Mouse (Mus musculus) lung, embryonic 16.5 days (tissue): ENCODE results near the gene Igfbp2. TPM values are rescaled to one million over a fixed set of nuclear protein-coding genes. Genes with fewer than 3 reads are reported as not detected.

ENCODE experiments used
- ATAC-seq: fragments of 200-750 bp; cut with Nextera tagmentation; 2 replicates; pipeline ENCODE4 v1.8.0; 2017; ENCODE audit warnings: low read depth, mild to moderate bottlenecking, moderate library complexity
- H3K27ac ChIP-seq: fragments of 300-500 bp; sonication (generic); 2 replicates; pipeline ENCODE4 v1.5.1; 2014; ENCODE audit warnings: mild to moderate bottlenecking, control low read depth, low read length
- H3K27me3 ChIP-seq: fragments of 300-500 bp; sonication (generic); 2 replicates; pipeline ENCODE4 v1.6.1; 2014; ENCODE audit warnings: low read depth, low read length, mixed read lengths; ENCODE audit not compliant: control insufficient read depth, insufficient read depth
- H3K36me3 ChIP-seq: fragments of 300-500 bp; sonication (generic); 2 replicates; pipeline ENCODE4 v1.6.1; 2014; ENCODE audit warnings: low read length; ENCODE audit not compliant: control insufficient read depth, insufficient read depth
- H3K4me1 ChIP-seq: fragments of 300-500 bp; sonication (generic); replicated peaks from 2 replicates; pipeline ENCODE4 v1.6.1; 2014; ENCODE audit warnings: low read length, mixed read lengths; ENCODE audit not compliant: control insufficient read depth, insufficient read depth
- H3K4me2 ChIP-seq: fragments of 300-500 bp; sonication (generic); 2 replicates; pipeline ENCODE4 v1.6.1; 2014; ENCODE audit warnings: low read depth, low read length, control low read depth
- H3K4me3 ChIP-seq: fragments of 300-500 bp; sonication (generic); 2 replicates; pipeline ENCODE4 v1.5.1; 2014; ENCODE audit warnings: mild to moderate bottlenecking, low read length, control low read depth
- H3K9ac ChIP-seq: fragments of 300-500 bp; sonication (generic); 2 replicates; pipeline ENCODE4 v1.6.1; 2014; ENCODE audit warnings: low read length, control low read depth
- H3K9me3 ChIP-seq: fragments of 300-500 bp; sonication (generic); 2 replicates; pipeline ENCODE4 v1.6.1; 2016; ENCODE audit warnings: low read length; ENCODE audit not compliant: control insufficient read depth
- WGBS: fragments of 180-500 bp; shearing (Covaris S2); extraction: QIAGEN DNeasy Blood & Tissue Kit; methylation state at CpG from one replicate; pipeline ENCODE4 v1.1.7; 2014; 5-methylcytosine and 5-hydroxymethylcytosine counted together
- polyA plus RNA-seq: library from polyadenylated mRNA; unstranded; fragments of >200 nt; fragmentation: Nextera tagmentation; extraction: Ambion mirVana; gene quantifications from 2 replicates; pipeline ENCODE4 v1.2.1, GENCODE M21; 2015

Igfbp2 gene
- polyA plus RNA-seq, 1 experiment from 2014 or later, result 233 TPM

DNA sequence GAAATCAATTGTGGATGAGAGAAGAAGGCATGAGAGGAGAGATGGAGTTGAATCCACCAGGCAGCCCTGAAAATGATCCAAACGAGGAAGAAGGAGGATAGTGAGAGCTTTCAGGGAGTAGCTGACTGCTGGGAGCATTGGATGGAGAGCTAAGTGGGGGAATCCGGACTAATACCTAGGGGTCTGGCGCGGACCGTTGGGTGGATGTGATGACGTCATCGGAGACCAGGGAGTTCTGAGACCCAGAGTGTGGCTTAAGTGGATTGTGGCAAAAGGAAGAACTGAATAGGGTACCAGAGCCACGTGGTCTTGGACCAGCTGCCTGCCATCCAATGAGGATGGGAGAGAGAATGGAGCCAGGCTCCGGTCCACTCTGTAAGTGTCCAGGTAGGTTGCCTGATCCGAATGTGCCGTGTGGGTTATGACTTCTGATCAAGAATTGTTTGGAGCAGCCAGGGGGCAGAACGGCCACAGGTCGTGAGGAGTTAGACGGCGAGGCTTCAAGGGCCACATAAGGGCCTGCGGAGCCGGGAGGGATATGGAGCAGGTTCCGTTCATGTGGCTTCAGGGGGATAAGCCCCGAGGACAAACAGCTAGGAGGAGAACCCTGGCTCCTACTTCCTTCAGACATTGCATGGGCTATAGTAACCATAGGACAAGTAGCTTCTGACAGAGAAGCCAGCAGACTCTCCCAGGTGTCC, 32.1 kb downstream of the Igfbp2 start:
- H3K4me3 ChIP-seq, result no peak overlapping the region
- H3K4me1 ChIP-seq, result no peaks in the 10 kb centered on the region
- 64% methylated on average over 19 of the region's 19 CpGs for WGBS
- no peaks in the 10 kb centered on the region for H3K9me3 ChIP-seq
- ATAC-seq, result no peak; the same call in 1 of the 2 replicates
- H3K27me3 ChIP-seq, result no peaks in the 10 kb centered on the region
- H3K4me2 ChIP-seq, result no peak overlapping the region
- no peak overlapping the region for H3K9ac ChIP-seq
- H3K27ac ChIP-seq, result no peak overlapping the region
- peaks cover 11% of the 10 kb centered on the region; the same call in 1 of the 2 replicates for H3K36me3 ChIP-seq

DNA sequence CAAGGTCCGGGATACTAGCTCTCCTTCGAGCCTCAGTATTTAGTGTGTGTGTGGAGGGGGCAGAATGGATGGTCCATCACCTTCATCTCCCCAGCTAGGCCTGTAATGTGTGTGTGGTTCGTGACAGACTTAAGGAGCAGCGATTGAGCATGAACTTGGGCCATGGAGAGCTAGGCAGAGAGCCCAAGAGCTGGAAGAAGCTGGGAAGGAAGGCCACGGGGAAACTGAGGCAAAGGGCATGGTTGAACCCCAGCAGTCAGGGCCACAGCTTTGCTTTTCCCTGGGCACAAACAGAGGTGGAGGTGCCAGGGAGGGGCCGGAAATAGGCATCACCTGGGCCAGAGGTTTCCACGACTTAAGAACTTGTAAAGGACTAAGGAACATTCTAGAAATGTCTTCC, 32.8 kb downstream of the Igfbp2 start:
- Histone ChIP-seq H3K9ac (no peak overlapping the region), H3K4me2 (no peak overlapping the region), H3K4me1 (no peaks in the 10 kb centered on the region; the same call in 1 of the 2 replicates), H3K9me3 (no peaks in the 10 kb centered on the region), H3K4me3 (no peak overlapping the region), H3K36me3 (peaks cover 11% of the 10 kb centered on the region; the same call in 1 of the 2 replicates), H3K27me3 (no peaks in the 10 kb centered on the region), H3K27ac (no peak overlapping the region)
- WGBS, result 69% methylated on average over 7 of the region's 7 CpGs
- no peak for ATAC-seq

DNA sequence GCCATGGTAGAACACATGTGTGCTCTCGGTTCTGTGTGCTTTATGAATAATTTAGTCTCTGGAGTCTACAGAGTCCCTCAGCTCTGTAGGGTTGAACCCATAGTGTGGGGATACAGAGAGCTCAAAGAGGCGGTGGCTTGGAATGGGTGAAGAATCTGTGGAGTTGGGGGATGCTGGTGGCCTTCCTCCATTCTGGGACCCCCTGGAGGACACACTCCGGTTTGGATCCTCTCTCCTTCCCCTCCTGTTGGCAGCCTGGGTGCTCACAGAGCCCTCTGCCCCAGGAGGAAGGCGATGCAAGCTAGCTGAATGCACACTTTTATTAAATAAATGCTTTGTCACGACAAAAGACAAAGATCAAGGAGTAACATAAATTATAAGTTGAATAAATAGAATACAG, 33.3 kb downstream of the Igfbp2 start:
- no peak for ATAC-seq
- Histone ChIP-seq H3K4me1 (no peaks in the 10 kb centered on the region; the same call in 1 of the 2 replicates), H3K27ac (no peak overlapping the region), H3K36me3 (peaks cover 11% of the 10 kb centered on the region), H3K4me2 (no peak overlapping the region), H3K4me3 (no peak overlapping the region), H3K9ac (no peak overlapping the region), H3K9me3 (no peaks in the 10 kb centered on the region), H3K27me3 (no peaks in the 10 kb centered on the region)
- WGBS, result 56% methylated on average over 5 of the region's 5 CpGs

DNA sequence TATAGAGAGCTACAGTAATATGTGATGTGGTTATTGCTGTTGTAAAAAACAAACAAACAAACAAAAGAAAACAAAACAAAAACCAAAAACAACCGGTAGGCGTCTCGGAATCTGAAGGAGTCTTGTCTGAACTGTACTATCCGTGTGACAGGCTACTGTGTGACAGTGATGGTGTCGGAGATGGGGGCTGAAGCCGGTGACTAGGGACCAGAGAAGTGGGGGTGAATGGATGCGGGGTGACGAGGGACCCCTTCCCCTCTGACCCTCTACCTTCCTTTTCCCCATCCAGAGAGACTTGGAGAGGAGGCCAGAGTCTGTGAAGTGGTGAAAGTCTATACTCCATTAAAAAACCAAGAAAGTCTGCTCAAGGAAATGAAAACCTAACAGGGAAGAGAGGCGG, 34.0 kb downstream of the Igfbp2 start:
- Histone ChIP-seq H3K4me1 (no peaks in the 10 kb centered on the region; the same call in 1 of the 2 replicates), H3K9ac (no peak overlapping the region), H3K4me3 (no peak overlapping the region), H3K27me3 (no peaks in the 10 kb centered on the region), H3K4me2 (no peak overlapping the region), H3K9me3 (no peaks in the 10 kb centered on the region), H3K27ac (no peak overlapping the region), H3K36me3 (peaks cover 16% of the 10 kb centered on the region)
- 79% methylated on average over 9 of the region's 9 CpGs for WGBS
- no peak for ATAC-seq

DNA sequence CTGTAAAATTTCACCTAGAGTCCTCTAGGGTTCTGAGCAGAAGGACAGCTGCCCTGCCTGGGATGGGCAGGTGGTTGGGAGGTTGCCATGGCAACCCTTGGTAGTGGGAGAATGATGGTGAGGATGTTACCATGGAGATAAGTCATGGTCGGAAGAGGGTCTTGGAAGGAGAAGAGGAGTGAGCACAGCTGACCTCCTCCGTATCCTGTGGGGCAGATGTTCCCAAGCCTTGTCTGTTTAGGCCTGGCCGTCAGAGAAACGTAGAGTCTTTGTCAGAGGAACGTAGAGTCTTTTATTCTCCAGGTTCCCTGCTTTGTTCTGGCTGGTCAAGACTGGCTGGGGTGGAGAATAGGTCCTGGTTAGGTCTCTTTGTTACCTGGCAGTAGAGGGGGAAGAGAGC, 34.6 kb downstream of the Igfbp2 start:
- Histone ChIP-seq H3K9ac (no peak overlapping the region), H3K36me3 (peaks cover 18% of the 10 kb centered on the region), H3K4me1 (no peaks in the 10 kb centered on the region; the same call in 1 of the 2 replicates), H3K4me2 (no peak overlapping the region), H3K9me3 (no peaks in the 10 kb centered on the region), H3K27me3 (no peaks in the 10 kb centered on the region), H3K27ac (no peak overlapping the region), H3K4me3 (no peak overlapping the region)
- 80% methylated on average over 5 of the region's 5 CpGs for WGBS
- ATAC-seq, result no peak

DNA sequence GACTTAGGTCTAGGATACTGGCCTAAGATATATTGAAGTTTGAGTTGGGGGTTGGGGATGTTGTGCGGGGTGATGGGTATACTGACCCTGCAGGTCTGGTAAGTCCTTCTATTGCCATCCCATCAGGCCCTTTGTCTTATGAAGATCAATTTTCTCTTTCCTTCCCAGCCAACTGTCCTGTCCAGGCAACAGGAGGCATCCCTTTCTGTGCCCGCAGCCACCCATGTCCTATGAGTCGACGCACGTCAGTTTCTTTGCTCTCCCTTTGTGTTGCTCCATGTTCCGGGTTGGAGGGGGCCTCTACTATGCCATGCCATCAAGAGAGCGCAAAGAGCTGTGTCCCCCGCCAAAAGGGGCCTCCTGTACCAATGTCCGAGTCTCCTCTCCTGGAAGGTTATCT, 35.7 kb downstream of the Igfbp2 start:
- ATAC-seq, result no peak
- peaks cover 18% of the 10 kb centered on the region for H3K36me3 ChIP-seq
- 93% methylated on average over 9 of the region's 9 CpGs for WGBS
- H3K9ac ChIP-seq, result no peak overlapping the region
- no peak overlapping the region for H3K4me3 ChIP-seq
- no peaks in the 10 kb centered on the region; the same call in 1 of the 2 replicates for H3K4me1 ChIP-seq
- no peaks in the 10 kb centered on the region for H3K9me3 ChIP-seq
- no peak overlapping the region for H3K27ac ChIP-seq
- no peaks in the 10 kb centered on the region for H3K27me3 ChIP-seq
- no peak overlapping the region for H3K4me2 ChIP-seq

DNA sequence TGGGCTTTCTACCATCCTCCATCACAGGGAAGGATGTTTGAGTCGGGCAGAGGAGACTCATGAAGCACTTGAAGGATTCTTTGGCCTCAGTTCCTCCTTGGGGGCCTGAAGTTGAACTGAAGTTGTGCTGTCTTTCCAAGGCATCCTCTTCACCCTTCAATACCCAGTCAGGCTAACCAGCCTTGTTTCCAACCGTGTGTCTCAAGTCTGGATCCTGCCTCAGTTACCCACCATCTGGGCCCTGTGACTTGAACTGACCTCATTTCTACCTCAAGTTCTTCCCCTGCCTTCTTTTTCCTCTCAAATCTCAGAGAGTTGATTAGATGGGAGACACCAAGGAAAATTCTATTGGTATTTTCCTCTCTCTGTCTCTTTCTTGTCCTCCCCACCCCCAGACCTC, 36.2 kb downstream of the Igfbp2 start:
- peaks cover 18% of the 10 kb centered on the region for H3K36me3 ChIP-seq
- no peaks in the 10 kb centered on the region for H3K9me3 ChIP-seq
- H3K9ac ChIP-seq, result no peak overlapping the region
- no peaks in the 10 kb centered on the region for H3K27me3 ChIP-seq
- H3K27ac ChIP-seq, result no peak overlapping the region
- no peaks in the 10 kb centered on the region; the same call in 1 of the 2 replicates for H3K4me1 ChIP-seq
- ATAC-seq, result no peak
- WGBS, result 79% methylated on average over 2 of the region's 2 CpGs
- H3K4me2 ChIP-seq, result no peak overlapping the region
- H3K4me3 ChIP-seq, result no peak overlapping the region

DNA sequence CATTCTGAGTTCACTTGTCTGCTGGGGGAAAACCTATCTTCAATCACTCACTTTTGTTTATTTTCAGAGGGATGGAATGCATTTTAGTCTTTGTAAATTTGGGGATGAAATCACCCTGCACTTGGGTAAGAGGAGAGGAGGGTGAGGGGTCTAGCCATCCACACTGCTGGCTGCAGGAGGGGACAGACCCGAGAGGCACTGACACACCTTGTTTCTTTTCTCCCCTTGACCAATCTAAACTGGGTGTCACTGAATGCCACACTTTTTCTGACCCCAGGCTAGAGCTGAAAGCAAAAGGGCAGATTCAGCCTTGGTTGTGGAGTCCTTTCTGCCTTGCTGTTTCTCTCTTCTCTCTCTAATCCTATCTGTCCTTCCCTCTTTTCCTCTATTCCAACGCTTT, 37.4 kb downstream of the Igfbp2 start:
- no peak for ATAC-seq
- Histone ChIP-seq H3K4me2 (no peak overlapping the region), H3K4me3 (no peak overlapping the region), H3K36me3 (peaks cover 18% of the 10 kb centered on the region), H3K9me3 (no peaks in the 10 kb centered on the region), H3K27ac (no peak overlapping the region), H3K27me3 (no peaks in the 10 kb centered on the region), H3K4me1 (peaks cover 3% of the 10 kb centered on the region; the same call in 1 of the 2 replicates), H3K9ac (no peak overlapping the region)
- WGBS, result 36% methylated on average over 2 of the region's 2 CpGs

DNA sequence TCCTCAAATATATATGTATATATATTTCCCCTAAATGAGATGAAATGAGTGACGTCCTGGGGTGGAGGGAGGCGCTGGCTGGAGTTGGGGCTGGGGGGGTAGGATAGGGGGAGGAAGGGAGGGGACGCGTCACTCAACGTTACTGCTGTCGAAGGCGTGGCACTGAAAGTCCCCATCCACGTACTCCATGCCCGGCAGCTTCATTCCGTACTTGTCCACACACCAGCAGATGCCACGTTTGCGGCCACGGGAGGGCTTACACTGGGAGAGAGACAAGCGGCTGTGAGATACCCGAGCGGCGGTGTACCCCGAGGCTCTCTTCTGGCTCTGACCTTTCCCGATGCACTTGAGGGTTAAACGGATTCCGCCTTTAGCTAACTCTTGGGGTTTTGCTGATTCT, 37.9 kb downstream of the Igfbp2 start:
- no peak overlapping the region for H3K27ac ChIP-seq
- peaks cover 18% of the 10 kb centered on the region for H3K36me3 ChIP-seq
- H3K9me3 ChIP-seq, result no peaks in the 10 kb centered on the region
- H3K4me3 ChIP-seq, result no peak overlapping the region
- ATAC-seq, result no peak
- 76% methylated on average over 21 of the region's 21 CpGs for WGBS
- H3K9ac ChIP-seq, result no peak overlapping the region
- no peaks in the 10 kb centered on the region for H3K27me3 ChIP-seq
- H3K4me1 ChIP-seq, result peaks cover 3% of the 10 kb centered on the region; the same call in 1 of the 2 replicates
- no peak overlapping the region for H3K4me2 ChIP-seq
